Mouse (Mus musculus): ENCODE measurements around the gene Mafb.
A peak's percentile ranks its signal among the peaks of the same experiment; 100 is the strongest.

DNA sequence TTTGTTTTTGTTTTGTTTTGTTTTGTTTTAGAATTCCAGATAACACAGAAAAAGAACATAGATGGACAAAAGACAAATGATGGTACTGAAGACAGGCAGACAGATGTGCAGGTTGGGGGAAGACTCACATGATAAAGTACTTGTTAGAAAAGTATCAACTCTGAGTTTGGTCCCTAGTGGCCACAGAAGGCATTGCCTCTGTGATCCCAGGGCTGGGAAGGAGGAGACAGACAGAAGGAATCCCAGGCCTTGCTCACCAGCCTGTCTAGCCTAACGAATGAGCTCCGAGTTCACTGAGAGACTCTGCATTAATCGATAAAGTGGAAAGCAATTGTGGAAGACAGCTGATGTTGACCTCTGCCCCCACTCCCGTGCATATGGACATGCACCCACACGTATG lies 10.7 kb downstream of the Mafb start:
- peak; percentile 55 for TF ChIP-seq CTCF (conservative IDR thresholded peaks at IDR 0.05; ENCODE audit: insufficient read depth, insufficient read length, low read depth, low read length)
- no peak for TF ChIP-seq POLR2A (IDR thresholded peaks at IDR 0.05; ENCODE audit: low read depth, low read length)

Measured in kidney, adult 2 months (tissue).